Mouse (Mus musculus) forebrain, postnatal 0 days (tissue): ENCODE measurements around the gene Atp5b. TPM values are rescaled to one million over a fixed set of nuclear protein-coding genes. Genes with fewer than 3 reads are reported as not detected.
"Not testable (repeated sequence)": the region's sequence is repeated elsewhere in the genome, so short reads cannot be mapped to it uniquely, and the experiment has no call there.

Experiments
- ATAC-seq: fragments of 200-750 bp; cut with Nextera tagmentation; 2 replicates; pipeline ENCODE4 v1.8.0; 2017; ENCODE audit warnings: mild to moderate bottlenecking, moderate library complexity
- DNase-seq: peaks from one replicate; pipeline ENCODE4 v3.0.0-alpha.2; 2015
- H3K27ac ChIP-seq: fragments of 300-500 bp; sonication (generic); 2 replicates; pipeline ENCODE4 v1.5.1; 2014; ENCODE audit warnings: low read depth, mild to moderate bottlenecking, antibody characterized with exemption, low read length, moderate library complexity, mixed read lengths
- H3K27me3 ChIP-seq: fragments of 300-500 bp; sonication (generic); 2 replicates; pipeline ENCODE4 v1.6.1; 2014; ENCODE audit warnings: mild to moderate bottlenecking, low read length, mixed read lengths; ENCODE audit not compliant: insufficient read depth
- H3K36me3 ChIP-seq: fragments of 300-500 bp; sonication (generic); 2 replicates; pipeline ENCODE4 v1.6.1; 2014; ENCODE audit warnings: mild to moderate bottlenecking, moderate library complexity; ENCODE audit not compliant: insufficient read depth
- H3K4me1 ChIP-seq: fragments of 300-500 bp; sonication (generic); 2 replicates; pipeline ENCODE4 v1.6.1; 2014; ENCODE audit warnings: antibody characterized with exemption; ENCODE audit not compliant: insufficient read depth
- H3K4me2 ChIP-seq: fragments of 300-500 bp; sonication (generic); 2 replicates; pipeline ENCODE4 v1.6.1; 2014; ENCODE audit warnings: low read depth, mild to moderate bottlenecking, moderate library complexity
- H3K4me3 ChIP-seq: fragments of 300-500 bp; sonication (generic); 2 replicates; pipeline ENCODE4 v1.5.1; 2014; ENCODE audit warnings: low read depth, low read length, mixed read lengths
- H3K9ac ChIP-seq: fragments of 300-500 bp; sonication (generic); 2 replicates; pipeline ENCODE4 v1.6.1; 2014; ENCODE audit warnings: mild to moderate bottlenecking
- H3K9me3 ChIP-seq: fragments of 300-500 bp; sonication (generic); 2 replicates; pipeline ENCODE4 v1.6.1; 2016; ENCODE audit warnings: low read length
- CTCF ChIP-seq: sonication (generic); IDR thresholded peaks from 2 replicates; pipeline ENCODE4 v1.5.1; 2016; ENCODE audit warnings: antibody characterized with exemption, control low read depth, low read depth
- WGBS: fragments of 180-500 bp; shearing (Covaris S2); extraction: QIAGEN DNeasy Blood & Tissue Kit; methylation state at CpG from one replicate; pipeline ENCODE4 v1.1.7; 2014; 5-methylcytosine and 5-hydroxymethylcytosine counted together
- polyA plus RNA-seq: library from polyadenylated mRNA; unstranded; fragments of >200 nt; fragmentation: Nextera tagmentation; extraction: Ambion mirVana; gene quantifications from 2 replicates; pipeline ENCODE4 v1.2.1, GENCODE M21; 2015
- total RNA-seq: library from RNA; depleted of rRNA; stranded (reverse); fragments of >200 nt; gene quantifications from 2 replicates; pipeline ENCODE4 v1.2.3, GENCODE M21; 2014

Atp5b gene
- total and polyA plus RNA-seq, 2 experiments from 2014 or later: 2,164 to 2,914 TPM

DNA sequence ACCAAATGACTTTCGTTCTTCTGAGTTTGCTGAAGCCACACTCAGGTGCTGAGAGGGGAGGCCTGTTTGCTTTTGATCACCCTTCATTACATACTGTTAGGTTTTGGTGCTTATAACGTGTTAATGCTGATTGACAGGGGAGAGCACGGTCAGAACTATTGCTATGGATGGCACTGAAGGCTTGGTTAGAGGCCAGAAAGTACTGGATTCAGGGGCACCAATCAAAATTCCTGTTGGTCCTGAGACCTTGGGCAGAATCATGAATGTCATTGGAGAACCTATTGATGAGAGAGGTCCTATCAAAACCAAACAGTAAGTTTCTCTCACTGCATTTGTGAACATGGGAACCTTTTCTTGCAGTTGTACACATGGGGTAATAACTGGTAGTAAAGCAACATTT lies 1.1 kb downstream of the Atp5b start:
- DNase-seq (no peak), ATAC-seq (no peak)
- Histone ChIP-seq H3K27ac (peak overlapping the region; percentile 91), H3K36me3 (peaks cover 45% of the 10 kb centered on the region), H3K9me3 (no peaks in the 10 kb centered on the region), H3K4me2 (peak overlapping the region; percentile 59), H3K4me1 (peaks cover 11% of the 10 kb centered on the region; the same call in 1 of the 2 replicates), H3K27me3 (no peaks in the 10 kb centered on the region), H3K4me3 (peak overlapping the region; percentile 99), H3K9ac (peak overlapping the region; percentile 96)
- WGBS: 3% methylated on average over 3 of the region's 3 CpGs
- TF ChIP-seq CTCF: no peak

DNA sequence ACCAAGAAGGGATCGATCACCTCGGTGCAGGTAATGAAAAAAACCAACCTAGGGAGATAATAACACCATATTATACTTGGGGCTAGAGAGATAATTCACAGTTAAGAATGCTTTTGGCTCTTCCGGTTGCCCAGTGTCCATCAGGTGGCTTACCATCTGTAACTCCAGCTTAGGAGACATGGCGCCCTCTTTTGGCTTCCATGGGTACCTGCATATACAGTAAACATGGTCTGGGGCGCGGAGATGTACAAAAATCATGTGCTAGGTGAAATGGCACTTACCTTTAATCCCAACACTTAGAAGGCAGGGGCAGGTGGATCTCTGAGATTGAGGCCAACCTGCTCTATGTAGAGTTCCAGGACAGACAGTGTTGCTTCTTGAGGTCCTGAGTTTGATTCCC lies 3.3 kb downstream of the Atp5b start:
- DNase-seq: peak; percentile 44
- WGBS: 66% methylated on average over 6 of the region's 6 CpGs
- H3K4me2 ChIP-seq: no peak overlapping the region
- no peak for ATAC-seq
- TF ChIP-seq CTCF: peak; percentile 61
- no peak overlapping the region for H3K4me3 ChIP-seq
- H3K27ac ChIP-seq: no peak overlapping the region
- H3K36me3 ChIP-seq: peaks cover 60% of the 10 kb centered on the region
- no peaks in the 10 kb centered on the region for H3K9me3 ChIP-seq
- H3K4me1 ChIP-seq: peaks cover 13% of the 10 kb centered on the region
- H3K9ac ChIP-seq: no peak overlapping the region
- H3K27me3 ChIP-seq: no peaks in the 10 kb centered on the region

DNA sequence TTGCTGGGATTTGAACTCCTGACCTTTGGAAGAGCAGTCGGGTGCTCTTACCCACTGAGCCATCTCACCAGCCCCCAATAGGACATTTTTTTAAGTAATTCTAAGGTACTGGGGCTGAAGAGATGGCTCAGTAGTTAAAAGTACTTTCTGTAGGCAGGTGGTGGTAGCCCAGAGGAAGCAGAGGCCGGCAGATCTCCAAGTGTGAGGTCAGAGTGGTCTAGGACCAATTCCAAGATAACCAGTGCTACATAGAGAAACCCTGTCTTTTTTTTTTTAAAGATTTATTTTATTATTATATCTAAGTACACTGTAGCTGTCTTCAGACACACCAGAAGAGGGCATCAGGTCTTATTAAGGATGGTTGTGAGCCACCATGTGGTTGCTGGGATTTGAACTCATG lies 4.1 kb downstream of the Atp5b start:
- not testable (repeated sequence) for ATAC-seq, H3K9ac ChIP-seq, H3K9me3 ChIP-seq, H3K27ac ChIP-seq, H3K4me2 ChIP-seq, H3K27me3 ChIP-seq, DNase-seq, H3K4me3 ChIP-seq
- H3K36me3 ChIP-seq: peaks cover 60% of the 10 kb centered on the region
- 87% methylated on average over 2 of the region's 2 CpGs for WGBS
- peaks cover 14% of the 10 kb centered on the region for H3K4me1 ChIP-seq

DNA sequence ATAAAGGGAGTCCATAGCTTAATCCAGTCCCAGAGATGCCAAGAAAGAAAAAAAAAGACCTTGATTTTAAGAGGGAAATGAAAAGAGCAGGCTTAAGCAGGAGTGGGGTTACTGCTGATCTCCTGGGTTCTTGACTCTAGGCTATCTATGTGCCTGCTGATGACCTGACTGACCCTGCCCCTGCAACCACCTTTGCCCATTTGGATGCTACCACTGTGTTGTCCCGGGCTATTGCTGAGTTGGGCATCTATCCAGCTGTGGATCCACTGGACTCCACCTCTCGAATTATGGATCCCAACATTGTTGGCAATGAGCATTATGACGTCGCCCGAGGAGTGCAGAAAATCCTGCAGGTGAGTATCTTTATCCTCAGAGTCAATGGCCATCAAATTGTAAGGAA lies 5.1 kb downstream of the Atp5b start:
- Histone ChIP-seq H3K4me2 (no peak overlapping the region), H3K27ac (no peak overlapping the region), H3K4me3 (no peak overlapping the region), H3K9me3 (no peaks in the 10 kb centered on the region), H3K36me3 (peaks cover 60% of the 10 kb centered on the region), H3K4me1 (peaks cover 14% of the 10 kb centered on the region), H3K9ac (no peak overlapping the region), H3K27me3 (no peaks in the 10 kb centered on the region)
- DNase-seq (no peak), ATAC-seq (no peak)
- WGBS: 91% methylated on average over 5 of the region's 5 CpGs
- TF ChIP-seq CTCF: no peak

DNA sequence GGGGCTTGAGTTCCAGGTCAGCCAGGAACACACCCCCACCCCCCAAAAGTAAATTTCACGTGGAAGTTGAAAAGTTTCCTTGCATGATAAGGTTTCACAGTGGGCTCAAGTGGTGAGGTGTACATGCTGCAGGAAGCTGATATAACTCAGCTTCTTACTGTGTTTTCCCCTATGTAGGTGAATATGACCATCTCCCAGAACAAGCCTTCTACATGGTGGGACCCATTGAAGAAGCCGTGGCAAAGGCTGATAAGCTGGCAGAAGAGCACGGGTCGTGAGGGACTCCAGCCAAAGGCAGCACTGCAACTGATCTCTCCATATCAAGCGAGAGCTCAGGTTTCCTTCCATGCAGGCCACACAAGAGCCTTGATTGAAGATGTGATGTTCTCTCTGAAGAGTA lies 6.8 kb downstream of the Atp5b start:
- Histone ChIP-seq H3K27me3 (no peaks in the 10 kb centered on the region), H3K27ac (no peak overlapping the region), H3K9me3 (no peaks in the 10 kb centered on the region), H3K4me3 (no peak overlapping the region), H3K36me3 (peaks cover 58% of the 10 kb centered on the region), H3K4me1 (peaks cover 14% of the 10 kb centered on the region), H3K4me2 (no peak overlapping the region), H3K9ac (no peak overlapping the region)
- no peak for DNase-seq
- TF ChIP-seq CTCF: no peak
- WGBS: 66% methylated on average over 5 of the region's 5 CpGs
- no peak for ATAC-seq

DNA sequence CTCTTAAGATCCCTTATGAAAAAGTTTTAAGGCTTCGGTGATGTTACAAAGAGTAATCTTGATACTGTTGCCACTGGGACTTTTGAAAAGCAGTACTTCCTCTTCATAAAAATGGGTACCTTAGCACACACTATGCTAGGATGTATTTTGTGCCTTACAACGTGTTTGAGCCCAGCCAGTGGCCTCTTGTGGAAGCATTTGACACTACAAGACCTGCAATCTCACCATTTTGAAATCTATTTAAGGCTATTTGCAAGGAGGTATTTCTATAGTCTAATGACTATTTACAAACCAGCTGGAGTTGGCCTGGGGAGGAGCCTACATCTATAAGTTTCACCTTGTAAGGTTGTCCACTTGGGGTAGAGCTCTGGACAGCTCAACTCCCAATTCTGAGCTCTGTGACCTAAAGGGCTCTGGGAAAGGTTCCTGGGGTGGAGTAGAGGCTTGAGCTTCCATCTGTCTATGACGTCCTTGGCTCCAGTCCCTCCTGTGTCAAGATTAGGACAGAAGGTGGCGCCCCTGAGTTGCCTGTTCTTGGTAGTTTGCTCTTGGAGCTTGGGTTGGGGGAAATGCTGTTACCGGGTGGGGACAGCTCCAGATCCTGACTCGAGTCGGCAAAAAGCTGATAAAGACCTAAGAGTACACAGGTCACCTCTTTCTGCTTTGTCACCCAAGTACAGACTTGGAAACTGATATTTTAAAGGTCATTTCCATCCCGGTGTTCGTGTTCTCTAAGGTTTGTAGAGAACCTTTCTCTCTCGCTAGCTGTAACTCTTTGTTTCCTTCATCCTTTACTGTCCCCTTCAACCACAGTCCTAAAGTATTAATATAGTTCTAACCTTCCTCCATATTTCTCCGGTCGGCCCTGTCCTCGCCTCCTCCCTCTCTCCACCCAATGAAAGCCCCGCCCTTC lies 7.8 kb downstream of the Atp5b start:
- H3K27ac ChIP-seq: no peak overlapping the region
- H3K9ac ChIP-seq: no peak overlapping the region; the same call in 1 of the 2 replicates
- H3K36me3 ChIP-seq: peaks cover 47% of the 10 kb centered on the region
- H3K4me2 ChIP-seq: peak overlapping the region; percentile 94
- no peaks in the 10 kb centered on the region for H3K9me3 ChIP-seq
- peak; percentile 91 for DNase-seq
- H3K27me3 ChIP-seq: no peaks in the 10 kb centered on the region
- 0 out of 2 replicates have a peak overlapping the region, but pooled peaks have one; percentile 88 for H3K4me3 ChIP-seq
- peak; percentile 83 for TF ChIP-seq CTCF
- 9% methylated on average over 14 of the region's 14 CpGs for WGBS
- ATAC-seq: peak; percentile 63
- peaks cover 10% of the 10 kb centered on the region for H3K4me1 ChIP-seq
